Mouse (Mus musculus) embryo, embryonic 11 days (tissue): ENCODE measurements at regions not wholly inside any gene's neighbourhood (a gene's known extent, or its start where the extent isn't known, plus 50 kb on each side); places are given as distances from the start of the nearest gene placed in this dataset.

Experiments
- DNase-seq: peaks from one replicate; pipeline ENCODE4 v3.0.0-alpha.2; 2015

GRCm38 (mm10) chr9:60998086-60998785, 203.9 kb downstream of the Uaca start:
- no peak for DNase-seq

- DNase-seq: no peak
Observed at GRCm38 (mm10) chr9:60999001-60999529, 204.7 kb downstream of the Uaca start.

DNA sequence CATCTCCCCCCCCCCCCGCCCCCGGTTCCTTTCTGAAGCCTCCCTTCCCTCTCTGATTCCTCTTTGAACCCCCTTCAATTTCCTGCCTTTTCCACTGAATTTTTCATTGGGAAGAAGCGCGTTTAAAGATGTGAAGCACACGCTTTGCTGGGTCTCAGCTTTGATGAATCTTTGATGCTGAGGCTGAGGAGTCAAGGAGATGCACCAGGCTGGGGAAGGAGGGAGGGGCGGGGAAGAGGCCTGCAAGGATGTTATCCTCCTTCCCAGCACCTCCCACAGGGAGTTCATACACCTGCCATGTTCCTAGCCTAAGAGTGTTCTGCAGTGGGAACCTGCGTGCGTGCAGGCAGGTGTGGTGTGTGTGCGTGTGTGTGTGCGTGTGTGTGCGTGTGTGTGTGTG, 205.9 kb downstream of the Uaca start:
- DNase-seq: no peak

GRCm38 (mm10) chr9:61002572-61002971, 208.2 kb downstream of the Uaca start:
- DNase-seq: no peak

GRCm38 (mm10) chr9:61008446-61008845, 214.1 kb downstream of the Uaca start:
- DNase-seq: no peak

GRCm38 (mm10) chr9:61011066-61011465, 216.7 kb downstream of the Uaca start:
- no peak for DNase-seq

DNA sequence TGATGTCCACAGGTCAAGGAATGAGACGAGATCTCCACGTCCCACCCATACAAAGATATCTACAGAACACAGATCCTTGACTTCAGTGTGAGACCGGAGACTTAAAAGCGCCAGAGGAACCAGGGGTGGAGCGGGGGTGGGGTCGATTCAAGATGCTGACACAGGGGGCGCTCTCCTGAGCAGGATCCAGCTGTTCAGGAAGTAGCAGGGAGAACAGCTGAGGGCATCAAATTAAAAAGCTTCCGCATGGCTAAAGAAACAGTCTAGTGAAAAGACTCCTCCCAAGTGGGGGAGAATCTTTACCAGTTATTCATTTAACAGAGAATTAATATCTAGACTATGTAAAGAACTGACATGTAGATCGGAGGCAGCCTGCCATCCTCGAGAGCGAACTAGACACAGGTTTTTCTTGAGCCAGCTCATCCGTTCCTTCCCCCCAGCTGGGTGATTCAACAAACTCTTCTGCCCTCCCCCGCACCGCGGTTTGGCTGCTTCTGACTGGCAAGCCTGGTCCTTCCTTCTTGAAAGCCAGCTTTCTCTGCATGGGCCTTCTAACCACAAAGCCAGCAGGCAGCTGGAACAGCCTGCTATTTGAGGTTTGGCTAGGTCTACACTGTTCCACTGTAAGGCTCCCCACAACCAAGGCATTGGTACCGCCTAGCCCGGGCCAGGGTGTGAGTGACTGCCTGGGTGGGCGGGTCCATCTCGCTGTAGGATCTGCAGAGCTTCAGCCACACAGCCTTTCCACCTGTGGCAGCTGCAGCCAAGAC, 218.6 kb downstream of the Uaca start:
- no peak for DNase-seq

- DNase-seq: no peak
Observed at GRCm38 (mm10) chr9:61014151-61014550, 219.8 kb downstream of the Uaca start.

GRCm38 (mm10) chr9:61015374-61015890, 221.1 kb downstream of the Uaca start:
- DNase-seq: no peak

GRCm38 (mm10) chr9:61016673-61017072, 222.3 kb downstream of the Uaca start:
- peak; percentile 52 for DNase-seq

- peak; percentile 41 for DNase-seq
Observed at GRCm38 (mm10) chr9:61019938-61020337, 225.6 kb downstream of the Uaca start.

- no peak for DNase-seq
Observed at GRCm38 (mm10) chr9:61021810-61022209, 227.5 kb downstream of the Uaca start.

DNA sequence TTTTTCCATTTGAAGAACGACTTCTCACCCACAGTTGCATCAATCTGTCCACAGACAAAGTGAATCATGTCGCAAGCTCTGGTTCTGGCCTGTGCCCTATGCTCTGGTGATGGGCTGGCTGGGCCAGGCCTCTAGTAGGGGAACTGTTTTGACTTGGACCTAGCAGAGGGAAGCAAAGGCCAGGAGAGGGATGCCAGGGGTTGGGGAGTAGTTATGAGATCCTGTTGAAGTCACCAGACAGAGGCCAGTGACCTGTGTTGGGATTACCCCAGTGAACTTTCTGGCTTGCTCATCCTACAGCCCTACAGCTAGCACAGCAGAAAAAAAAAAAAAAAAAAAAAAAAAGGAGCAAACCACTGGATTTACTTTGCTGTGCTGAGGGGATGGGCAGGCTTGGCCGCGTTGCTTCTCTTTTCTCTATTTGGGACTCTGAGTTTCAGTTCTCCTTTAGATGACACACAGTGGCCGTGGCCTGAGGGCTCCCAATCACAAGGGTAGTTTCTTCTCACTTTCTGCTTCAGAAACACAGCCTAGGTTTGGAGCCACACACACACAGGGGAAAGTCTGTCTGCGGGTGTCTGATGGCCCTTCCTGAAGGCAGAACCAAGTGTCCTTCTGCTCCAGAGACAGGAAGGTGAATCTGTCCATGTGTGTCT, 228.2 kb downstream of the Uaca start:
- DNase-seq: no peak

GRCm38 (mm10) chr9:61025341-61025740, 231.0 kb downstream of the Uaca start:
- no peak for DNase-seq

DNA sequence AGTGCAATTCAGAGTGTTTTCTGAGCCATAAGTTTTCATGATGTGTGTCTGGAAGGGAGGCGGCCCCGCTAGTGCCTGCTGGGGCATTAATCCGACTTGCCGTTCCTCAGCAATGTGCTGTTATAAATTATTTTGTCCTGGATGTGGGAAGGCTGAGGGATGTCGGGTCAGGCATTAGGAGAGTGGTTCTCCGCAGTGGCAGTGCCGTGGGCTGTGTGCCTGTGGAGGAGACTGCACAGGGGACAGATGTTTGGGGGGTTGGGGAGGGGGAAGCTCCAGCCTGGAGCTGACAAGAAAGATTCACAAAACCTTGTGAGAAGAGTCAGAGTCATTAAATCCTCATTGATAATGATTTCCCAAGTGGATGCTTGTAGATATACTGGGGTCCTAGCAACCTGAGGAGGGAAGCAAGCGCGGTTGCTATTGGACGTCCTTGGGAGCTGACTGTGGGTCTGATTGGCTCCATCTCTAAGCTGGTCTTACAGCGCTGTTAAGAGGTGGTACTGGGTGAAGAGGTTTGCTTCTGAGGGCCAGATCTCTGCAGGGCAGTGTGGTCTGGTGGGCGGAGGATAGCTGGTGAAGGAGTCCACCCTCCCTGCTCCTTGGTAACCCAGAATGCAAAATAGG, 234.5 kb downstream of the Uaca start:
- no peak for DNase-seq

- no peak for DNase-seq
Observed at GRCm38 (mm10) chr9:61031699-61032447, 237.5 kb downstream of the Uaca start.

- DNase-seq: no peak
Observed at GRCm38 (mm10) chr9:61032448-61033433, 238.4 kb downstream of the Uaca start.

- no peak for DNase-seq
Observed at GRCm38 (mm10) chr9:61033593-61033992, 239.3 kb downstream of the Uaca start.

DNA sequence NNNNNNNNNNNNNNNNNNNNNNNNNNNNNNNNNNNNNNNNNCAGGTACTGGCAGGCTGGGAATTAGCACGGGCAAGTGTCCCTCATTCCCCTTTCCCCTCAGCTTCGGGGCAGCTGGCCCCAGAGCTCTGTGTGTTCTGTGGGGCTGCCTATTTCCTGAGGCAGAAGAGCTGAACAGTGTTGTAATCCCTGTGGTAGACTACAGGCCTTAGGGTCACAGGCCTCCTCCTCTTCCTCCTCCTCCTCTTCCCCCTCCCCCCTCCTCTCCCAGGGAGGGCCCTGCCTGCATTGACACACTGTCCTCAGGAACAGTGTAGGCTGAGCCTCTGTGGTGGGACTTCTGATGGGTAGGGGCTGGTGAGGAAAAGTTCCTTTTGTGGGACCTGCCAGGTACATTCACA, 247.7 kb downstream of the Uaca start:
- no peak for DNase-seq

DNA sequence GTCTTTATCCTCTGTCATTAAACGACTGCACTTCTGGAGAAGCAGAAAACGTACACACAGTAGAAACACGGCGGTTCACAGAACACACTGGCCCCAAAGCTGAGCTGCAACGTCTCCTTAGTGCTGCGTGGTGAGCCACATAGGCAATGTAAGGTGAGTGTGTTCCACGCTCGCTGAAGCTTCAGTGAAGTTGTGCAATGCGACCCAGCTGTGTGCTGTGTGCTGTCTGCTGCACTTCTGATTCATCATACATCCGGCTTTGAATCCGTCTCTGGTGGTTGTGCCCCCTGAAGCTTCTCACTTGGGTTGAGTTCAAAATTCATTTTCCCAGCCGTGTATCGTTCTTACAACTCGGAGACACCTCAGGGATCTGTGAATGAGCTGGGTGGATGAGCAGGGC, 250.6 kb downstream of the Uaca start:
- DNase-seq: no peak

- DNase-seq: peak; percentile 81
Observed at GRCm38 (mm10) chr9:61046517-61046916, 252.2 kb downstream of the Uaca start.
